12 mouse cellular contexts compared by ENCODE assay signal in the genomic region with DNA sequence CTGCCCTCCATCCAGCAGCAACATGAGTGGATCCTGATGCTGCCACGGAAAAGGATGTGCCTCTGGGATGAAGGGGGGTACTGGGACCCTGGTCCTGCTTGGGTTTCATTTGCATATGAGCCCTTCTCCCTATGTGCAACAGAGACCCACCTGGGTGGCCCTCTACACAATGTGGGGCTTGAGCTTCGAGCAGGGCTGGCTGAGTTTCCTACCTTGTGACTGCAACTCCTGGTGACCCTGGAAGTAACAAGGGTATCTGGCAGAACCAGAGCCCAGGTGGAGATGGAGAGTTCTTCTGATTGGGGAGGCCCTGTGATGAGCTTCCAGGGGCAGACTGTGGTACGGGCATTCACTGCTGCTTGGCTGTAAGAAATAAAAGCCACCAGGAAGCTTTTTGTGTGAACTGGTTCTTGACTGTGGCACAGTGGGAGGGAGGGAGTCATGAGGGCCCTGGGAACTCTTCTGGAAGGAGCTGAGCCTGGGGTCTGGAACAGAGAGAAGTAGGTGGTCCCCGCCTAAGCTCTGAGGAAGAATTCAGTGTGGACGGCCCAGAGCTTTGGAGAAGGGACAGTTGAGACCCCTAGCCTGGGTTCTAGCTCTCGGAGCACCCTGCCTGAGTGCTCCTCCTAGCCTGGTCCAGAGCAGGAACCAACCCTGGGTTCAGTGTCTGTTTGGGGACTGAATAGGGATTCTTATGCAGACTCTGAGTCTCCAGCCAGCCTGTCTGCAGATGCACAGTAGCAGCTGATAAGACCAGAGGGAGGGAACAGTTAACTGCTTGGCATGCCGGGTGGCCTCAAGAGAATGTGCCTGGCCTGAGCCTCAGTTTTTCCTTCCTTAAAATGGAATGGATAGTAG. TPM values are rescaled to one million over a fixed set of nuclear protein-coding genes. Genes with fewer than 3 reads are reported as not detected.
DNase-seq lines count a peak whose midpoint lies in the region; ATAC-seq lines count a peak whose summit lies in the region.
"Had no signal": no experiment of that assay in that cellular context is flagged by ENCODE, and none has a peak within 500 bp of the region (broad histone marks: within the 10 kb centered on the region; RNA-seq: fewer than 3 reads in every experiment).

No protein-coding gene starts in this region.

- no peak for ATAC-seq in megakaryocyte, adult 5-6 weeks (ENCODE audit: poor library complexity, severe bottlenecking)
- ATAC-seq in intestine, embryonic 16.5 days, result peak; percentile 50
- no peak for ATAC-seq in stomach, embryonic 14.5 days (ENCODE audit: insufficient number of reproducible peaks, insufficient read depth, low FRiP score, low read depth)

- H3K9me3 ChIP-seq in heart, embryonic 10.5 days, result no peaks in the 10 kb centered on the region
- H3K9me3 ChIP-seq in megakaryocyte, embryonic 14.5 days, result peaks cover 9% of the 10 kb centered on the region; the same call in 1 of the 2 replicates
- no peaks in the 10 kb centered on the region for H3K9me3 ChIP-seq in intestine, embryonic 16.5 days (ENCODE audit: control insufficient read depth, low read length)
- no peaks in the 10 kb centered on the region for H3K9me3 ChIP-seq in stomach, embryonic 14.5 days (ENCODE audit: control insufficient read depth, low read depth, low read length)
- H3K9me3 ChIP-seq: hindbrain, embryonic 12.5 days; neural tube, embryonic 12.5 days had no signal

- 50% methylated on average over 7 of the region's 7 CpGs for WGBS in heart, embryonic 10.5 days
- WGBS in intestine, embryonic 16.5 days, result 65% methylated on average over 7 of the region's 7 CpGs
- WGBS in stomach, embryonic 14.5 days, result 67% methylated on average over 7 of the region's 7 CpGs

- no peak overlapping the region for H3K4me3 ChIP-seq in heart, embryonic 10.5 days
- H3K4me3 ChIP-seq in megakaryocyte, embryonic 14.5 days (replicated peaks), result peak overlapping the region; percentile 73
- no peak overlapping the region for H3K4me3 ChIP-seq in intestine, embryonic 16.5 days (ENCODE audit: low read length)
- no peak overlapping the region for H3K4me3 ChIP-seq in stomach, embryonic 14.5 days (ENCODE audit: low read depth, low read length)
- H3K4me3 ChIP-seq: hindbrain, embryonic 12.5 days; neural tube, embryonic 12.5 days had no signal

- H3K4me2 ChIP-seq in intestine, embryonic 16.5 days (ENCODE audit: low read depth, low read length), result 0 out of 2 replicates have a peak overlapping the region, but pooled peaks have one; percentile 4
- no peak overlapping the region for H3K4me2 ChIP-seq in stomach, embryonic 14.5 days (replicated peaks; ENCODE audit: low read depth, low read length)
- H3K4me2 ChIP-seq: hindbrain, embryonic 12.5 days; neural tube, embryonic 12.5 days had no signal

- no peaks in the 10 kb centered on the region for H3K36me3 ChIP-seq in heart, embryonic 10.5 days
- H3K36me3 ChIP-seq in megakaryocyte, embryonic 14.5 days (replicated peaks; ENCODE audit: low read length), result no peaks in the 10 kb centered on the region
- no peaks in the 10 kb centered on the region for H3K36me3 ChIP-seq in intestine, embryonic 16.5 days (ENCODE audit: control insufficient read depth, insufficient read depth, low read length)
- H3K36me3 ChIP-seq in stomach, embryonic 14.5 days (ENCODE audit: control insufficient read depth, insufficient read depth, low read length), result no peaks in the 10 kb centered on the region
- H3K36me3 ChIP-seq: hindbrain, embryonic 12.5 days; neural tube, embryonic 12.5 days had no signal

- H3K27me3 ChIP-seq in heart, embryonic 10.5 days (ENCODE audit: insufficient read depth, poor library complexity, severe bottlenecking), result no peaks in the 10 kb centered on the region
- peaks cover 38% of the 10 kb centered on the region for H3K27me3 ChIP-seq in megakaryocyte, embryonic 14.5 days (replicated peaks)
- H3K27me3 ChIP-seq in intestine, embryonic 16.5 days (replicated peaks; ENCODE audit: control insufficient read depth, insufficient read depth, low read length), result no peaks in the 10 kb centered on the region
- H3K27me3 ChIP-seq in stomach, embryonic 14.5 days (ENCODE audit: control insufficient read depth, insufficient read depth, low read length), result no peaks in the 10 kb centered on the region
- H3K27me3 ChIP-seq: hindbrain, embryonic 12.5 days; neural tube, embryonic 12.5 days had no signal

- peak overlapping the region; percentile 42; the same call in 1 of the 2 replicates for H3K9ac ChIP-seq in intestine, embryonic 16.5 days (ENCODE audit: low read depth, low read length)
- H3K9ac ChIP-seq in stomach, embryonic 14.5 days (replicated peaks; ENCODE audit: low read depth, low read length), result no peak overlapping the region
- H3K9ac ChIP-seq: hindbrain, embryonic 12.5 days; neural tube, embryonic 12.5 days had no signal

- H3K4me1 ChIP-seq in heart, embryonic 10.5 days, result peaks cover 67% of the 10 kb centered on the region
- peaks cover 65% of the 10 kb centered on the region for H3K4me1 ChIP-seq in megakaryocyte, embryonic 14.5 days
- peaks cover 42% of the 10 kb centered on the region for H3K4me1 ChIP-seq in intestine, embryonic 16.5 days (ENCODE audit: control insufficient read depth, insufficient read depth, low read length)
- peaks cover 32% of the 10 kb centered on the region for H3K4me1 ChIP-seq in stomach, embryonic 14.5 days (ENCODE audit: control insufficient read depth, insufficient read depth, low read length)
- H3K4me1 ChIP-seq: hindbrain, embryonic 12.5 days; neural tube, embryonic 12.5 days had no signal

- peak overlapping the region; percentile 85 for H3K27ac ChIP-seq in heart, embryonic 10.5 days
- peak overlapping the region; percentile 85 for H3K27ac ChIP-seq in intestine, embryonic 16.5 days (ENCODE audit: low read length)
- H3K27ac ChIP-seq in stomach, embryonic 14.5 days (ENCODE audit: low read length), result peak overlapping the region; percentile 36; the same call in 1 of the 2 replicates
- H3K27ac ChIP-seq: hindbrain, embryonic 12.5 days; neural tube, embryonic 12.5 days had no signal

- DNase-seq in heart, embryonic 10.5 days (ENCODE audit: low spot score), result no peak
- DNase-seq in heart, adult 8-10 months (ENCODE audit: low spot score), result no peak
- DNase-seq in layer of hippocampus, postnatal 36 days, result no peak
- no peak for DNase-seq in embryo, embryonic 10.5 days (ENCODE audit: low spot score)
- DNase-seq: cerebellum, postnatal 10 days had no signal

RNA-seq across cellular contexts. Expression of a gene that starts 1.0 kb away (rescaled TPM):
- polyA plus RNA-seq in heart, embryonic 10.5 days (2016; fragmentation: Nextera tagmentation; extraction: Ambion mirVana), result 0.53 and 0.92 TPM in 2 replicates
- total RNA-seq in heart, adult 8-10 months (2022), result 1 to 10 TPM; 3.0 to 4.4 (median 4.3) TPM
- polyA plus RNA-seq in megakaryocyte, embryonic 14.5 days (2012; ENCODE audit: insufficient read depth, low replicate concordance), result 0.12 TPM in 1 of 2 replicates, not detected in the other
- not detected in 2 replicates for total RNA-seq in megakaryocyte, adult 5-6 weeks (2015)
- not detected in 2 replicates for total RNA-seq in megakaryocyte, adult 5-6 weeks (2017)
- 1.1 TPM in 2 replicates for polyA plus RNA-seq in intestine, embryonic 16.5 days (2015; fragmentation: Nextera tagmentation; extraction: Ambion mirVana)
- 0.46 and 0.78 TPM in 2 replicates for polyA plus RNA-seq in stomach, embryonic 14.5 days (2014; fragmentation: Nextera tagmentation; extraction: Ambion mirVana)
- 1 to 10 TPM in 1 of 2 experiments, under 1 TPM in 1; 0.47 to 1.2 TPM for total RNA-seq in layer of hippocampus, postnatal 36 days (2021)

RNA-seq across cellular contexts. Expression of a gene that starts 1.9 kb away (rescaled TPM):
- polyA plus RNA-seq in heart, embryonic 10.5 days (2016; fragmentation: Nextera tagmentation; extraction: Ambion mirVana), result 0.16 and 0.23 TPM in 2 replicates
- total RNA-seq in heart, adult 8-10 months (2022), result 1 to 10 TPM; 3.6 to 4.4 (median 4.1) TPM
- not detected in 2 replicates for polyA plus RNA-seq in megakaryocyte, embryonic 14.5 days (2012; ENCODE audit: insufficient read depth, low replicate concordance)
- total RNA-seq in megakaryocyte, adult 5-6 weeks (2015), result not detected in 2 replicates
- total RNA-seq in megakaryocyte, adult 5-6 weeks (2017), result not detected in 2 replicates
- polyA plus RNA-seq in intestine, embryonic 16.5 days (2015; fragmentation: Nextera tagmentation; extraction: Ambion mirVana), result 0.12 and 0.15 TPM in 2 replicates
- 0.10 TPM in 1 of 2 replicates, not detected in the other for polyA plus RNA-seq in stomach, embryonic 14.5 days (2014; fragmentation: Nextera tagmentation; extraction: Ambion mirVana)
- 1 to 10 TPM in 1 of 2 experiments, under 1 TPM in 1; 0.61 to 1.1 TPM for total RNA-seq in layer of hippocampus, postnatal 36 days (2021)
- polyA plus RNA-seq: neural tube, embryonic 12.5 days had no signal

RNA-seq across cellular contexts. Expression of a gene that starts 17.9 kb away (rescaled TPM):
- not detected in 2 replicates for polyA plus RNA-seq in heart, embryonic 10.5 days (2016; fragmentation: Nextera tagmentation; extraction: Ambion mirVana)
- not detected for total RNA-seq in heart, adult 8-10 months (2022)
- polyA plus RNA-seq in megakaryocyte, embryonic 14.5 days (2012; ENCODE audit: insufficient read depth, low replicate concordance), result not detected in 2 replicates
- total RNA-seq in megakaryocyte, adult 5-6 weeks (2015), result not detected in 2 replicates
- not detected in 2 replicates for total RNA-seq in megakaryocyte, adult 5-6 weeks (2017)
- not detected in 2 replicates for polyA plus RNA-seq in intestine, embryonic 16.5 days (2015; fragmentation: Nextera tagmentation; extraction: Ambion mirVana)
- 0.09 TPM in 1 of 2 replicates, not detected in the other for polyA plus RNA-seq in stomach, embryonic 14.5 days (2014; fragmentation: Nextera tagmentation; extraction: Ambion mirVana)
- total RNA-seq in layer of hippocampus, postnatal 36 days (2021), result not detected
- total RNA-seq: left cerebral cortex, postnatal 36 days had no signal
- polyA plus RNA-seq: hindbrain, embryonic 12.5 days; neural tube, embryonic 12.5 days had no signal

RNA-seq across cellular contexts. Expression of a gene that starts 27.3 kb away (rescaled TPM):
- polyA plus RNA-seq in heart, embryonic 10.5 days (2016; fragmentation: Nextera tagmentation; extraction: Ambion mirVana), result not detected in 2 replicates
- total RNA-seq in heart, adult 8-10 months (2022), result not detected
- not detected in 2 replicates for polyA plus RNA-seq in megakaryocyte, embryonic 14.5 days (2012; ENCODE audit: insufficient read depth, low replicate concordance)
- not detected in 2 replicates for total RNA-seq in megakaryocyte, adult 5-6 weeks (2015)
- not detected in 2 replicates for total RNA-seq in megakaryocyte, adult 5-6 weeks (2017)
- not detected in 2 replicates for polyA plus RNA-seq in intestine, embryonic 16.5 days (2015; fragmentation: Nextera tagmentation; extraction: Ambion mirVana)
- not detected in 2 replicates for polyA plus RNA-seq in stomach, embryonic 14.5 days (2014; fragmentation: Nextera tagmentation; extraction: Ambion mirVana)
- not detected for total RNA-seq in layer of hippocampus, postnatal 36 days (2021)
- total RNA-seq: left cerebral cortex, postnatal 36 days had no signal
- polyA plus RNA-seq: hindbrain, embryonic 12.5 days; neural tube, embryonic 12.5 days had no signal

RNA-seq across cellular contexts. Expression of a gene that starts 42.9 kb away (rescaled TPM):
- polyA plus RNA-seq in heart, embryonic 10.5 days (2016; fragmentation: Nextera tagmentation; extraction: Ambion mirVana), result not detected in 2 replicates
- total RNA-seq in heart, adult 8-10 months (2022), result not detected
- not detected in 2 replicates for polyA plus RNA-seq in megakaryocyte, embryonic 14.5 days (2012; ENCODE audit: insufficient read depth, low replicate concordance)
- not detected in 2 replicates for total RNA-seq in megakaryocyte, adult 5-6 weeks (2015)
- not detected in 2 replicates for total RNA-seq in megakaryocyte, adult 5-6 weeks (2017)
- polyA plus RNA-seq in intestine, embryonic 16.5 days (2015; fragmentation: Nextera tagmentation; extraction: Ambion mirVana), result not detected in 2 replicates
- polyA plus RNA-seq in stomach, embryonic 14.5 days (2014; fragmentation: Nextera tagmentation; extraction: Ambion mirVana), result not detected in 2 replicates
- total RNA-seq in layer of hippocampus, postnatal 36 days (2021), result not detected
- total RNA-seq: left cerebral cortex, postnatal 36 days had no signal
- polyA plus RNA-seq: hindbrain, embryonic 12.5 days; neural tube, embryonic 12.5 days had no signal
